Mouse (Mus musculus): ENCODE data around the gene Itga9. TPM values are rescaled to one million over a fixed set of nuclear protein-coding genes. Genes with fewer than 3 reads are reported as not detected.

The Itga9 gene
- polyA plus RNA-seq, 1 experiment, result 9.0 TPM

- no peaks in the 10 kb centered on the region for H3K36me3 ChIP-seq (ENCODE audit: control insufficient read depth, insufficient read depth, low read length)
- 89% methylated on average over 9 of the region's 9 CpGs for WGBS
- peaks cover 16% of the 10 kb centered on the region for H3K4me1 ChIP-seq (replicated peaks; ENCODE audit: control insufficient read depth, insufficient read depth, low read length)
- no peak for DNase-seq
- TF ChIP-seq CTCF (IDR thresholded peaks at IDR 0.05; ENCODE audit: borderline replicate concordance, control insufficient read depth, extremely low read depth, insufficient read depth, low read length, poor library complexity) (no peak), POLR2A (IDR thresholded peaks at IDR 0.05; ENCODE audit: control insufficient read depth, extremely low read depth, insufficient read depth, low read length, poor library complexity) (no peak)
- H3K27ac ChIP-seq (ENCODE audit: control insufficient read depth, insufficient read depth, low read length), result no peak overlapping the region
- H3K27me3 ChIP-seq (ENCODE audit: control insufficient read depth, insufficient read depth, low read length), result no peaks in the 10 kb centered on the region
- no peak overlapping the region for H3K4me3 ChIP-seq (ENCODE audit: control insufficient read depth, insufficient read depth, low read length)
These were observed 324.1 kb downstream of the Itga9 start for GRCm38 (mm10) chr9:118930611-118931010.

GRCm38 (mm10) chr9:118933800-118934199 is 327.3 kb downstream of the Itga9 start:
- Histone ChIP-seq H3K36me3 (ENCODE audit: control insufficient read depth, insufficient read depth, low read length) (no peaks in the 10 kb centered on the region), H3K4me1 (replicated peaks; ENCODE audit: control insufficient read depth, insufficient read depth, low read length) (no peaks in the 10 kb centered on the region), H3K27me3 (ENCODE audit: control insufficient read depth, insufficient read depth, low read length) (no peaks in the 10 kb centered on the region), H3K27ac (ENCODE audit: control insufficient read depth, insufficient read depth, low read length) (no peak overlapping the region), H3K4me3 (ENCODE audit: control insufficient read depth, insufficient read depth, low read length) (no peak overlapping the region)
- DNase-seq, result no peak
- no peak for TF ChIP-seq POLR2A (IDR thresholded peaks at IDR 0.05; ENCODE audit: control insufficient read depth, extremely low read depth, insufficient read depth, low read length, poor library complexity)
- 97% methylated on average over 9 of the region's 9 CpGs for WGBS

- H3K4me1 ChIP-seq (replicated peaks; ENCODE audit: control insufficient read depth, insufficient read depth, low read length), result no peaks in the 10 kb centered on the region
- H3K4me3 ChIP-seq (ENCODE audit: control insufficient read depth, insufficient read depth, low read length), result no peak overlapping the region
- no peaks in the 10 kb centered on the region for H3K36me3 ChIP-seq (ENCODE audit: control insufficient read depth, insufficient read depth, low read length)
- H3K27ac ChIP-seq (ENCODE audit: control insufficient read depth, insufficient read depth, low read length), result no peak overlapping the region
- no peak for TF ChIP-seq CTCF (IDR thresholded peaks at IDR 0.05; ENCODE audit: borderline replicate concordance, control insufficient read depth, extremely low read depth, insufficient read depth, low read length, poor library complexity)
- 96% methylated on average over 12 of the region's 12 CpGs for WGBS
- DNase-seq, result no peak
- H3K27me3 ChIP-seq (ENCODE audit: control insufficient read depth, insufficient read depth, low read length), result no peaks in the 10 kb centered on the region
These were observed 327.8 kb downstream of the Itga9 start for GRCm38 (mm10) chr9:118934319-118934718.

- Histone ChIP-seq H3K4me3 (ENCODE audit: control insufficient read depth, insufficient read depth, low read length) (no peak overlapping the region), H3K27ac (ENCODE audit: control insufficient read depth, insufficient read depth, low read length) (no peak overlapping the region), H3K27me3 (ENCODE audit: control insufficient read depth, insufficient read depth, low read length) (no peaks in the 10 kb centered on the region), H3K36me3 (ENCODE audit: control insufficient read depth, insufficient read depth, low read length) (no peaks in the 10 kb centered on the region), H3K4me1 (replicated peaks; ENCODE audit: control insufficient read depth, insufficient read depth, low read length) (no peaks in the 10 kb centered on the region)
- no peak for DNase-seq
- no peak for TF ChIP-seq POLR2A (IDR thresholded peaks at IDR 0.05; ENCODE audit: control insufficient read depth, extremely low read depth, insufficient read depth, low read length, poor library complexity)
- no peak for TF ChIP-seq CTCF (IDR thresholded peaks at IDR 0.05; ENCODE audit: borderline replicate concordance, control insufficient read depth, extremely low read depth, insufficient read depth, low read length, poor library complexity)
- 87% methylated on average over 13 of the region's 13 CpGs for WGBS
These were observed 328.6 kb downstream of the Itga9 start for GRCm38 (mm10) chr9:118935098-118935497.

- DNase-seq, result no peak
- Histone ChIP-seq H3K4me1 (replicated peaks; ENCODE audit: control insufficient read depth, insufficient read depth, low read length) (no peaks in the 10 kb centered on the region), H3K4me3 (ENCODE audit: control insufficient read depth, insufficient read depth, low read length) (no peak overlapping the region), H3K27me3 (ENCODE audit: control insufficient read depth, insufficient read depth, low read length) (no peaks in the 10 kb centered on the region), H3K27ac (ENCODE audit: control insufficient read depth, insufficient read depth, low read length) (no peak overlapping the region), H3K36me3 (ENCODE audit: control insufficient read depth, insufficient read depth, low read length) (no peaks in the 10 kb centered on the region)
- 86% methylated on average over 12 of the region's 12 CpGs for WGBS
- TF ChIP-seq POLR2A (IDR thresholded peaks at IDR 0.05; ENCODE audit: control insufficient read depth, extremely low read depth, insufficient read depth, low read length, poor library complexity), result no peak
These were observed 329.6 kb downstream of the Itga9 start for GRCm38 (mm10) chr9:118936071-118936470.

- DNase-seq, result no peak
- TF ChIP-seq POLR2A (IDR thresholded peaks at IDR 0.05; ENCODE audit: control insufficient read depth, extremely low read depth, insufficient read depth, low read length, poor library complexity) (no peak), CTCF (IDR thresholded peaks at IDR 0.05; ENCODE audit: borderline replicate concordance, control insufficient read depth, extremely low read depth, insufficient read depth, low read length, poor library complexity) (no peak)
- Histone ChIP-seq H3K27ac (ENCODE audit: control insufficient read depth, insufficient read depth, low read length) (no peak overlapping the region), H3K4me1 (replicated peaks; ENCODE audit: control insufficient read depth, insufficient read depth, low read length) (no peaks in the 10 kb centered on the region), H3K4me3 (ENCODE audit: control insufficient read depth, insufficient read depth, low read length) (no peak overlapping the region), H3K27me3 (ENCODE audit: control insufficient read depth, insufficient read depth, low read length) (no peaks in the 10 kb centered on the region), H3K36me3 (ENCODE audit: control insufficient read depth, insufficient read depth, low read length) (no peaks in the 10 kb centered on the region)
- WGBS, result 94% methylated on average over 3 of the region's 3 CpGs
These were observed 331.0 kb downstream of the Itga9 start for GRCm38 (mm10) chr9:118937515-118937914.

DNA sequence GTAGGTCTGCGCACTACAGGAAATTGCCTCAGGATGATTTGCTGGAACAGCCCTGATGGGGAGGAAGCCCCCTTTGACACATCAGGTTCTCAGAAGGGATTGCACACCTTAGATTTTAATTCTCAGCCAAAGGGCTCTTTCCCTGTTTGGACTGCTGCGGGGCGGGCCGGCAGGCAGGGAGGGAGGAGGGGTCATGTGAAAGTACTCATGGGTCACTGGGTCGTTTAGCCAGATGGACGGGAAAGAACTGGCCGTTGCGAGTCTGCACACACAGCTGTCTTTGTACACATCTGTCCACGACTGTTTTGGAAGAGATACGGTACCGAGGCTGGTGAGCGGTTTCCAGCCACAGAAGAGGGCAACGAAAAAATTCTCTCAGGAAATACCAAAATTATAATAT is 332.9 kb downstream of the Itga9 start:
- no peaks in the 10 kb centered on the region for H3K27me3 ChIP-seq (ENCODE audit: control insufficient read depth, insufficient read depth, low read length)
- H3K36me3 ChIP-seq (ENCODE audit: control insufficient read depth, insufficient read depth, low read length), result no peaks in the 10 kb centered on the region
- no peak for DNase-seq
- no peak overlapping the region for H3K4me3 ChIP-seq (ENCODE audit: control insufficient read depth, insufficient read depth, low read length)
- H3K27ac ChIP-seq (ENCODE audit: control insufficient read depth, insufficient read depth, low read length), result no peak overlapping the region
- TF ChIP-seq POLR2A (IDR thresholded peaks at IDR 0.05; ENCODE audit: control insufficient read depth, extremely low read depth, insufficient read depth, low read length, poor library complexity) (no peak), CTCF (IDR thresholded peaks at IDR 0.05; ENCODE audit: borderline replicate concordance, control insufficient read depth, extremely low read depth, insufficient read depth, low read length, poor library complexity) (no peak)
- 91% methylated on average over 13 of the region's 13 CpGs for WGBS
- no peaks in the 10 kb centered on the region for H3K4me1 ChIP-seq (replicated peaks; ENCODE audit: control insufficient read depth, insufficient read depth, low read length)

Data from thymus, adult 2 months (tissue).